Mouse (Mus musculus): ENCODE measurements around the gene Atxn10.

Gene Atxn10

GRCm38 (mm10) chr15:85403256-85403731 is 67.2 kb downstream of the Atxn10 start:
- peak; percentile 98 for DNase-seq (ENCODE audit: low read depth, low spot score)

- DNase-seq (ENCODE audit: low read depth, low spot score), result no peak
Measured at GRCm38 (mm10) chr15:85404739-85405138, 68.7 kb downstream of the Atxn10 start.

GRCm38 (mm10) chr15:85405567-85405966 is 69.5 kb downstream of the Atxn10 start:
- no peak for DNase-seq (ENCODE audit: low read depth, low spot score)

- DNase-seq (ENCODE audit: low read depth, low spot score), result no peak
Measured at GRCm38 (mm10) chr15:85406846-85407245, 70.8 kb downstream of the Atxn10 start.

GRCm38 (mm10) chr15:85407342-85407741 is 71.3 kb downstream of the Atxn10 start:
- DNase-seq (ENCODE audit: low read depth, low spot score), result no peak

- peak; percentile 75 for DNase-seq (ENCODE audit: low read depth, low spot score)
Measured at GRCm38 (mm10) chr15:85408790-85409189, 72.7 kb downstream of the Atxn10 start.

GRCm38 (mm10) chr15:85409245-85409783 is 73.3 kb downstream of the Atxn10 start:
- DNase-seq (ENCODE audit: low read depth, low spot score), result no peak

- DNase-seq (ENCODE audit: low read depth, low spot score), result peak; percentile 81
Measured at GRCm38 (mm10) chr15:85409836-85410235, 73.8 kb downstream of the Atxn10 start.

GRCm38 (mm10) chr15:85414620-85415019 is 78.6 kb downstream of the Atxn10 start:
- no peak for DNase-seq (ENCODE audit: low read depth, low spot score)

- no peak for DNase-seq (ENCODE audit: low read depth, low spot score)
Measured at GRCm38 (mm10) chr15:85420686-85421085, 84.6 kb downstream of the Atxn10 start.

- DNase-seq (ENCODE audit: low read depth, low spot score), result no peak
Measured at GRCm38 (mm10) chr15:85424197-85424596, 88.2 kb downstream of the Atxn10 start.

- DNase-seq (ENCODE audit: low read depth, low spot score), result peak; percentile 80
Measured at GRCm38 (mm10) chr15:85428140-85428539, 92.1 kb downstream of the Atxn10 start.

- no peak for DNase-seq (ENCODE audit: low read depth, low spot score)
Measured at GRCm38 (mm10) chr15:85442568-85442967, 106.5 kb downstream of the Atxn10 start.

GRCm38 (mm10) chr15:85446652-85447051 is 110.6 kb downstream of the Atxn10 start:
- no peak for DNase-seq (ENCODE audit: low read depth, low spot score)

GRCm38 (mm10) chr15:85456891-85457290 is 120.8 kb downstream of the Atxn10 start:
- no peak for DNase-seq (ENCODE audit: low read depth, low spot score)

GRCm38 (mm10) chr15:85457838-85458237 is 121.8 kb downstream of the Atxn10 start:
- DNase-seq (ENCODE audit: low read depth, low spot score), result peak; percentile 44

- DNase-seq (ENCODE audit: low read depth, low spot score), result peak; percentile 49
Measured at GRCm38 (mm10) chr15:85458631-85459082, 122.6 kb downstream of the Atxn10 start.

GRCm38 (mm10) chr15:85461541-85461940 is 125.5 kb downstream of the Atxn10 start:
- peak; percentile 77 for DNase-seq (ENCODE audit: low read depth, low spot score)

- peak; percentile 83 for DNase-seq (ENCODE audit: low read depth, low spot score)
Measured at GRCm38 (mm10) chr15:85462138-85462537, 126.1 kb downstream of the Atxn10 start.

GRCm38 (mm10) chr15:85463027-85463790 is 127.2 kb downstream of the Atxn10 start:
- no peak for DNase-seq (ENCODE audit: low read depth, low spot score)

GRCm38 (mm10) chr15:85464190-85464589 is 128.1 kb downstream of the Atxn10 start:
- no peak for DNase-seq (ENCODE audit: low read depth, low spot score)

- peak; percentile 63 for DNase-seq (ENCODE audit: low read depth, low spot score)
Measured at GRCm38 (mm10) chr15:85464823-85465565, 128.9 kb downstream of the Atxn10 start.

Measured in brain, adult 2 months (tissue).